Mouse (Mus musculus) heart, postnatal 25 days (tissue): ENCODE measurements around the gene Tspan3. TPM values are rescaled to one million over a fixed set of nuclear protein-coding genes. Genes with fewer than 3 reads are reported as not detected.

ENCODE experiments used
- DNase-seq: peaks from one replicate; pipeline ENCODE4 v3.0.0; 2022; ENCODE audit warnings: low spot score
- intact Hi-C: fragments of 180-260 bp; cut with DNase I; formaldehyde crosslinking; loops from one replicate; pipeline ENCODE4 v1.15.1; 2025
- total RNA-seq, 2 experiments: library from RNA; stranded (reverse); gene quantifications; 2 replicates each; pipeline ENCODE4 v1.2.3; 2021

The Tspan3 gene
- total RNA-seq, 2 experiments from 2014 or later: 184 to 203 TPM

- intact Hi-C loops: no loop called here
- no peak for DNase-seq
These were observed 42.3 kb downstream of the Tspan3 start for GRCm38 (mm10) chr9:56122973-56123372.

GRCm38 (mm10) chr9:56121097-56121496 is 44.2 kb downstream of the Tspan3 start:
- DNase-seq: no peak
- intact Hi-C loops: loop anchor here (2.0 kb wide), 1 partner anchor 432 kb away; no protein-coding TSS in a partner anchor

GRCm38 (mm10) chr9:56119651-56120050 is 45.6 kb downstream of the Tspan3 start:
- no peak for DNase-seq
- intact Hi-C loops: loop anchor here (2.0 to 5.0 kb wide), 3 partner anchors 45 to 433 kb away; no protein-coding TSS in a partner anchor

- no peak for DNase-seq
- intact Hi-C loops: loop anchor here (2.0 to 5.0 kb wide), 2 partner anchors 44 to 79 kb away; no protein-coding TSS in a partner anchor
These were observed 46.7 kb downstream of the Tspan3 start for GRCm38 (mm10) chr9:56118582-56118981.

- intact Hi-C loops: loop anchor here (2.0 to 5.0 kb wide), 2 partner anchors 43 to 79 kb away; no protein-coding TSS in a partner anchor
- no peak for DNase-seq
These were observed 47.2 kb downstream of the Tspan3 start for GRCm38 (mm10) chr9:56118091-56118490.

GRCm38 (mm10) chr9:56108174-56108573 is 57.1 kb downstream of the Tspan3 start:
- intact Hi-C loops: no loop called here
- peak; percentile 25 for DNase-seq

GRCm38 (mm10) chr9:56107527-56107926 is 57.8 kb downstream of the Tspan3 start:
- intact Hi-C loops: no loop called here
- no peak for DNase-seq

- intact Hi-C loops: no loop called here
- DNase-seq: no peak
These were observed 58.8 kb downstream of the Tspan3 start for GRCm38 (mm10) chr9:56106274-56107072.

- DNase-seq: no peak
- intact Hi-C loops: no loop called here
These were observed 60.4 kb downstream of the Tspan3 start for GRCm38 (mm10) chr9:56104921-56105320.

GRCm38 (mm10) chr9:56101022-56101421 is 64.3 kb downstream of the Tspan3 start:
- intact Hi-C loops: no loop called here
- DNase-seq: no peak

GRCm38 (mm10) chr9:56100041-56100522 is 65.2 kb downstream of the Tspan3 start:
- intact Hi-C loops: no loop called here
- no peak for DNase-seq

- intact Hi-C loops: no loop called here
- DNase-seq: no peak
These were observed 67.5 kb downstream of the Tspan3 start for GRCm38 (mm10) chr9:56097584-56098298.

- no peak for DNase-seq
- intact Hi-C loops: no loop called here
These were observed 73.2 kb downstream of the Tspan3 start for GRCm38 (mm10) chr9:56092102-56092501.

GRCm38 (mm10) chr9:56090546-56091225 is 74.6 kb downstream of the Tspan3 start:
- DNase-seq: no peak
- intact Hi-C loops: no loop called here

GRCm38 (mm10) chr9:56089778-56090520 is 75.3 kb downstream of the Tspan3 start, which contains the start of gene Pstpip1:
TSS of gene Pstpip1 (plus strand) at chr9:56089962.
- intact Hi-C loops: no loop called here
- peak; percentile 63 for DNase-seq

- intact Hi-C loops: no loop called here
- DNase-seq: no peak
These were observed 78.8 kb downstream of the Tspan3 start for GRCm38 (mm10) chr9:56086524-56086923.
